Mouse (Mus musculus) stomach, postnatal 0 days (tissue): ENCODE data around the gene 1700037H04Rik.

Experiments used
- CTCF ChIP-seq: IDR thresholded peaks from 2 replicates; pipeline ENCODE4 v1.5.1; 2016; ENCODE audit warnings: antibody characterized with exemption, low read depth, mild to moderate bottlenecking, moderate library complexity
- EP300 ChIP-seq: optimal IDR thresholded peaks from 2 replicates; pipeline ENCODE3; 2016; ENCODE audit warnings: antibody characterized with exemption

GRCm38 (mm10) chr2:131138296-131138695 lies 21.6 kb downstream of the 1700037H04Rik start:
- TF ChIP-seq CTCF: no peak
- TF ChIP-seq EP300: no peak
